Mouse (Mus musculus) embryonic fibroblast, embryonic 13.5 days (primary cell): ENCODE results near the gene Gskip.

Experiments used
- CTCF ChIP-seq: IDR thresholded peaks from 2 replicates; pipeline ENCODE4 v1.5.1; 2011; ENCODE audit warnings: mild to moderate bottlenecking, control low read depth, low read length, moderate library complexity, borderline replicate concordance; ENCODE audit not compliant: insufficient read depth
- POLR2A ChIP-seq: IDR thresholded peaks from 2 replicates; pipeline ENCODE4 v1.6.1; 2011; ENCODE audit warnings: low read depth, mild to moderate bottlenecking, control low read depth, low read length, moderate library complexity

- TF ChIP-seq POLR2A (no peak), CTCF (no peak)
These were observed 8.4 kb upstream of the Gskip start for GRCm38 (mm10) chr12:105676274-105676673.
